ENCODE assay signal across 24 mouse cellular contexts in the genomic region with DNA sequence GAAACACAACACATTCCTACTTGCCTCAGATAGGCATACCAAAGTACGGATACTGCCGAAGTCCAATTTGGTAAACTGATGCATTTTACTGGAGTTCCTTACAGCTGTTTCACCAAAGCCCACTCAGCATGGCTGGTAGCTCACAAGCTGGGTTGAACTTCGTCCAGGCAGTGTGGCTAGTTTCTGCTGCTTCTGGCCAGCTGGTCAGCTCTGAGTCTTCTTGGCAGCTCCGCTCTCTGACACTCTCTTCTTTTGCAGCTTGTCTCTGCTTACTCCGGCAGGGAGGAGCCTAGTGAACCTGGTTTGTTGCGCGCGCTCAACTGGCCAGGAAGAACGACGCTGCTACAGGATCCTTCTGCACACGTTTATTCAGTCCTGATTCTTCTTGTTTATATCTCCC. TPM values are rescaled to one million over a fixed set of nuclear protein-coding genes. Genes with fewer than 3 reads are reported as not detected.
DNase-seq lines count a peak whose midpoint lies in the region; ATAC-seq and TF ChIP-seq lines count a peak whose summit lies in the region.
"Had no signal": no experiment of that assay in that cellular context is flagged by ENCODE, and none has a peak within 500 bp of the region (broad histone marks: within the 10 kb centered on the region; RNA-seq: fewer than 3 reads in every experiment).

No protein-coding gene starts in this region.

- H3K4me3 ChIP-seq in lung, embryonic 14.5 days (ENCODE audit: low read depth, low read length) = no peak overlapping the region
- H3K4me3 ChIP-seq: forebrain, embryonic 10.5 days; forebrain, embryonic 13.5 days; heart, embryonic 13.5 days had no signal

- no peak overlapping the region for H3K4me2 ChIP-seq in lung, embryonic 14.5 days
- H3K4me2 ChIP-seq: forebrain, embryonic 13.5 days; heart, embryonic 13.5 days; hindbrain, embryonic 14.5 days had no signal

- no peak overlapping the region for H3K9ac ChIP-seq in lung, embryonic 14.5 days
- H3K9ac ChIP-seq: forebrain, embryonic 13.5 days; heart, embryonic 13.5 days; hindbrain, embryonic 14.5 days had no signal

- H3K4me1 ChIP-seq in lung, embryonic 14.5 days (ENCODE audit: insufficient read depth) = no peaks in the 10 kb centered on the region
- H3K4me1 ChIP-seq: forebrain, embryonic 13.5 days had no signal

- H3K27ac ChIP-seq in lung, embryonic 14.5 days (ENCODE audit: low read depth) = no peak overlapping the region
- H3K27ac ChIP-seq: forebrain, embryonic 10.5 days; forebrain, embryonic 13.5 days; heart, embryonic 13.5 days; hindbrain, embryonic 14.5 days; hindbrain, postnatal 0 days had no signal

- peak; percentile 47 for DNase-seq in lung, embryonic 14.5 days
- DNase-seq in lung, postnatal 4 days = no peak
- DNase-seq in Muller cell, postnatal 12 days (ENCODE audit: inconsistent ontology term) = peak; percentile 14
- DNase-seq in skeletal muscle tissue, adult 2 months (ENCODE audit: low read depth, low spot score) = peak; percentile 27
- DNase-seq in thymus, postnatal 25 days = no peak
- DNase-seq: adrenal gland, postnatal 10 days; adrenal gland, postnatal 36 days; cerebellum, adult 18-20 months; cerebellum, adult 9-10 months; cerebellum, postnatal 14 days; gastrocnemius, postnatal 14 days; heart, adult 18-20 months; heart, postnatal 4 days had no signal

- H3K9me3 ChIP-seq in lung, embryonic 14.5 days (ENCODE audit: low read depth, low read length) = no peaks in the 10 kb centered on the region
- H3K9me3 ChIP-seq: forebrain, embryonic 10.5 days; forebrain, embryonic 13.5 days; heart, embryonic 13.5 days had no signal

- 46% methylated on average over 11 of the region's 11 CpGs for WGBS in lung, embryonic 14.5 days

- TF ChIP-seq CTCF in lung, embryonic 14.5 days (IDR thresholded peaks at IDR 0.05; ENCODE audit: low read depth) = no peak

- no peaks in the 10 kb centered on the region for H3K36me3 ChIP-seq in lung, embryonic 14.5 days (ENCODE audit: insufficient read depth)
- H3K36me3 ChIP-seq: forebrain, embryonic 10.5 days; heart, embryonic 13.5 days had no signal

- H3K27me3 ChIP-seq in lung, embryonic 14.5 days (ENCODE audit: insufficient read depth, low read length) = no peaks in the 10 kb centered on the region
- H3K27me3 ChIP-seq: Patski had no signal

- ATAC-seq in lung, embryonic 14.5 days (ENCODE audit: insufficient read depth) = no peak
- no peak for ATAC-seq in activated CD4-positive, CD25-positive, alpha-beta regulatory T cell, adult 4 months
- ATAC-seq: CD4-positive, CD25-positive, alpha-beta regulatory T cell, adult 4 months; forebrain, embryonic 13.5 days; forebrain, embryonic 16.5 days; hindbrain, postnatal 0 days; inflammation-experienced regulatory T-cells, adult 6 months; intestine, embryonic 16.5 days; Patski had no signal

RNA-seq across cellular contexts. Expression of gene Rhou, which starts 18.1 kb away (rescaled TPM):
- polyA plus RNA-seq in lung, embryonic 14.5 days (2014; fragmentation: Nextera tagmentation; extraction: Ambion mirVana) = 12.3 and 12.9 TPM in 2 replicates
- polyA plus RNA-seq in activated CD4-positive, CD25-positive, alpha-beta regulatory T cell, adult 4 months (2017; shearing (Covaris generic)) = not detected
- polyA plus RNA-seq: inflammation-experienced regulatory T-cells, adult 6 months had no signal

Comparison
In these comparisons a context has a peak if more than half of its experiments do, and no peak if none do; other contexts are left out.
1. DNase-seq: peak in lung, embryonic 14.5 days (single experiment), Muller cell, postnatal 12 days (single experiment) and skeletal muscle tissue, adult 2 months (single experiment); none in lung, postnatal 4 days (0 of 2) and thymus, postnatal 25 days (single experiment).
2. RNA of gene Rhou, which starts 18.1 kb away (polyA plus RNA-seq): 12.3 to 12.9 TPM in lung, embryonic 14.5 days; not detected in activated CD4-positive, CD25-positive, alpha-beta regulatory T cell, adult 4 months; every median in the first group is over 10 times any median in the second.